Mouse (Mus musculus) hematopoietic stem cell, adult 5-6 weeks (primary cell): ENCODE measurements around the gene Sys1. TPM values are rescaled to one million over a fixed set of nuclear protein-coding genes. Genes with fewer than 3 reads are reported as not detected.

Source experiments
- ATAC-seq, 2 experiments: fragments of 125-278 bp in 1 of 2; replicated peaks in 1 of 2; 2 replicates each; pipeline ENCODE4 v1.8.0; 2016 to 2017; ENCODE audit warnings: inconsistent platforms in 2 of 2, mild to moderate bottlenecking in 2 of 2, moderate number of reproducible peaks in 2 of 2, low read depth in 1 of 2, moderate TSS enrichment in 1 of 2; ENCODE audit not compliant: low FRiP score in 2 of 2, poor library complexity in 2 of 2, severe bottlenecking in 2 of 2, insufficient read depth in 1 of 2, low TSS enrichment in 1 of 2
- total RNA-seq: library from RNA; stranded (forward); fragments of 172-1452, 232-1000 nt; gene quantifications from 2 replicates; pipeline ENCODE4 v1.2.3, GENCODE M21; 2017

Gene Sys1
- total RNA-seq, 1 experiment from 2014 or later: 17.0 TPM

DNA sequence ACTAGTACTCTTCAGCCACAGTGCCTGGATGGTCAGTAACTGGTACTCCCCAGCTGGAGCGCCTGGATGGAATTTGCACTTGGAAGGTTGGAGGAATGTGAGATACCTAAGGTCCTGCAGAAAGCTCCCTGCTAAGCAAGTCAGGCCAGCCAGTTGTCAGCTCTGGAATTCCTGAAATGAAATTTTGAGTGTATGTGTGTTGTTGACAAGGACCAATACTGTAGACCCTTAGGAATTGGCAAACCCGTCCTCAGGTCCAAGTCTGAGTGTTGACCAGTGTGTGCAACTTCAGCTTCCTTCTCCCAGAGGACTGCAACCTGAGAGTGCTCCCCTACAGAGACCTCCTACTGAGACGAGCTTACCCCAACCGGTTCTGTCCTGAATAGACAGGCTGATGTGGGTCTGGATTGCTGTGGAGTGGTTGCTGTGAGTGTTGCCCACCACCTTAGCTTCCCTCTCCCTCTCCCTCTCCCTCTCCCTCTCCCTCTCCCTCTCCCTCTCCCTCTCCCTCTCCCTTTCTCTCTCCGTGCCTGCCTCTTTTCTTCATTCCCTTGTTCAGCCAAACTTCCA, 53.9 kb downstream of the Sys1 start:
- no peak for ATAC-seq

DNA sequence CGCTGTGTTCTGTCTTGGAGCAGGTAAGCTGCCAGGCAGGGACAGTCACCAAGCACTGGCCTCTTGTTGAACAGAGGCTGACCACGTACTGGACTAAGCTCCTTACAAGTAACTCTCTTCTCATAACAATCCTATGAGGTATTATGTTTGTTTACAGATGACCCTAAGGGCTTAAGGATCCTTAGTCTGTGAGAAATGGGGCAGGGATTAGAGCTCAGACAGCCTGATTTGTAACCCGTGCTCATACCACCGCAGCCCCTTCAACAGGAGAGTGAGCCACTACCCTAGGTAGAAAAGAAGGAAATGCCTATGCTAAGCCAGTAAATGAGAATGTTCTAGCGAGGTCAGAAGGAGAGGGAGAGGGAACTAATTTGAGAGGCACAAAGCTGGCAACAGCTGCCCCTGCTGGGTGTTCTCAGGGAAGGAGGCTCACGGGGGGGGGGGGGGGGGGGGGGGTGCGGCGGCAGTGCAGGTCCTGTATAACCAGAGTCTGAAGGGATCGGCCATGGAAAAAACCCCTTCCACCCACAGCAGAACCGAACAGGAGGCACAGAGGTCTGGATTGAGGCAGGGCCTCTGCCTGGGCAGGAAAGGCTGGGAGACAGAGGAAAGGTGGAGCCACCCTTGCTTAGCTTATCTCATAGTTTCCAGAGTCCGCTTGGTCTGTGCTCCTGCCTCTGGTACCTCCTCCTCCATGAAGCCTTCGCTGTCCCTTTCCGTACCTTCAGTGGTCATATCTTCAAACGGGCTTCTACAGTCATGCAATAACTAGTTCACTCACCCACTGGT, 55.6 kb downstream of the Sys1 start:
- ATAC-seq: no peak

DNA sequence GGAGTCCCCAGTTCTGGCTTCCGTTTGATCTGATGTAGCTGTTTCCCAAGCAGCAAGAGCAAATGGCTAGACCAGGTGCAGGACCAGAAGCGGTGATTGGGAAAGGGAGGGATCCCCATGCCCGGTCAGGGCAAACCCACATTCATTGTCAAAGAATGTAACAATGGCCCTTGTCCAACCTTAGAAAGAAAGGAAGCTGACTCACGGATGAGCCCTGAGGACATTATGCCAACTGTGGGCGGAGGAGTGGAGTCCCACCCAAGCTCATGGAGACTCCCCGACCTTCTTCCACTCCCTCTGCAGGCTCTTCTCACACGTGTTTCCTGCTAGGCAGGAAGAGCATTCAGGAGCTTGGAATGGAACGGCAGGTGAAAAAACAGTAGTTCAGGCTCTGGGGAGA, 56.6 kb downstream of the Sys1 start:
- no peak for ATAC-seq

DNA sequence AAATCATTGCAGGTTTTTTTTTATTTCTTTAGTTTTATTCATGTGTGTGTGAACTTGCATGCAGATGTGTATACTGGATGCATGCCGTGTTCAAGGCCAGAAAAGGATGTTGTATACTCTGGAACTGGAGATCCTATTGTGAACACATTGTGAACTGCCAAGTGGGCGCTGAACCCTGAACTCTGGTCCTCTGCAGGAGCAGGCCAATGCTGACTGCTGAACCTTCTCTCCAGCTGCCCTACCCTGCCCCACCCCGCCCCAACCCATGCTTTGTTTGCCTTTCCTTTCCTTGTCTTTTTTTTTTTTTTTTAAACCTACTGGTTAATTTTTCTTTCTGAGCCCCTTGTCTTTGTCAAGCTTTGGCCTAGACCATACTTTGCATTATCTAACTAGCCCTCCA, 58.2 kb downstream of the Sys1 start:
- ATAC-seq: no peak

DNA sequence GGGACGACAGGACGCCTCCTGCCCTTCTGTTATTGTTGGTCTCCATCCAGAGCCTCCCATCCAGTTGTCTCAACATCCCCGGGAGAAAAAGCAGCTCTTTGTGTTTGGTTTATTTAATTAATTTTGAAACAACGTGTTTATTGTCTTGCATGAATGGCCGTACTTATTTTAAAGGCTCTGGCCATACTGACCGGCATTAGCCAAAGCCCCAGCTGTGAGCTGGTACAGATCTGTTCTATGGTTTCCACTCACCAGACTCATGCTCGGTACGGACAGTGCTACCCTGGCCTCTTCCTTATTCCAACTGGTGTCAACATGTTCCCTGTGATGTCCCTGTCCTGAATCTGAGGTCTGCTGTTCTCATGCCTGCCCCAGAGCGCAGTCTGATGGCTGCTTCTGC, 59.1 kb downstream of the Sys1 start:
- no peak for ATAC-seq

DNA sequence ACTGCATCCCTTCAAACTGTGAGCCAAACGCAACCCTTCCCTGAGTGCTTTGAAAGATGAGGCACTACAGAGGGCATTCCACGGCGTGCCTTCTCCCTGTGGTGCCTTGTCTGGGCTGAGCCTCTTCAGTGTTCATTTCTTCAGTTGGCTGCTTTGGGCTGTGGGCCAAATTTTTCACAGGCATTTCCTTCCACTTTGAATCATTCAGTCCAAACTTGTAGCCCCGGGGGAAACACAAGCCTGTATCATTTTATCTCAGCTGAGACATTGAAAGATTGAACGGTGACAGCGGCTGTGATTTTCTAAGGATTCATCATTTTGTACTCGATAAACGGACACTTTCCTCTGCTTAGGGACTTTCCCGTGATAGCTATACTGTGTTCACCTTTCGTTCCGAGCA, 59.8 kb downstream of the Sys1 start:
- no peak for ATAC-seq

DNA sequence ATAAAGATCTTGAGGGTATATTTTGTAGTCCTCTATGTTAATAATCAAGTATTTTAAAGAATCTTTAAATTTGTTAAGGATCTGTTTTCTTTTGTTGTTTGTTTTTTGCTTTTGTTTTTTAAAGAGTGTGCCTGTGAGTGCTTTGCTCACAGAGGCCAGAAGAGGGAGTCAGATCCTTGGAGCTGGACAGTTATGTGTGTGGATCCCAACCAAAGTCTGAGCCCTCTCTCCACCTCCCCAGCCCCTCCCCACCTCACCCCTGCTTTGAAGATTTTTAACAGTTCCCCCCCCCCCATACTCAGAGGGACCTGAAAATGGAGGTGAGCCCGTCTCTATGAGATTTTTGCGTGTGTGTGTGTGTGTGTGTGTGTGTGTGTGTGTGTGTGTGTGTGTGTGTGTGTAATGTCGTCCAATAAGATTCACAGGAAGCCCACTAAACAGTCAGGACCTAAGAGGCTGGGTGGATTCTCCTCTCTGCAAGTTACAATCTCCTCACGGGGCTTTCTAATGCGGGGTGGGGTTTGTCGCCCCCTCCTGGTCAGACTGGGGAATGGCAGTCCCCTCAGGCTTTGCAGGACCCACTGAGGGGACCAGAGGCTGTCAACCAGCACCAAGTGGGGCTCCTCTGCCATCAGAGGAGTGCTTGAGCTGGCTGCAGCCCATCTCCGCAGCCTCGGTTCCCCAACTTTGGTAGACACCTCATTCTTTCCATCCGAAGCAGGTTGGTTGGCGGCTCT, 60.9 kb downstream of the Sys1 start:
- ATAC-seq: 0 out of 4 replicates have a peak, but pooled peaks of 1 of the 2 experiments have one; percentile 39

DNA sequence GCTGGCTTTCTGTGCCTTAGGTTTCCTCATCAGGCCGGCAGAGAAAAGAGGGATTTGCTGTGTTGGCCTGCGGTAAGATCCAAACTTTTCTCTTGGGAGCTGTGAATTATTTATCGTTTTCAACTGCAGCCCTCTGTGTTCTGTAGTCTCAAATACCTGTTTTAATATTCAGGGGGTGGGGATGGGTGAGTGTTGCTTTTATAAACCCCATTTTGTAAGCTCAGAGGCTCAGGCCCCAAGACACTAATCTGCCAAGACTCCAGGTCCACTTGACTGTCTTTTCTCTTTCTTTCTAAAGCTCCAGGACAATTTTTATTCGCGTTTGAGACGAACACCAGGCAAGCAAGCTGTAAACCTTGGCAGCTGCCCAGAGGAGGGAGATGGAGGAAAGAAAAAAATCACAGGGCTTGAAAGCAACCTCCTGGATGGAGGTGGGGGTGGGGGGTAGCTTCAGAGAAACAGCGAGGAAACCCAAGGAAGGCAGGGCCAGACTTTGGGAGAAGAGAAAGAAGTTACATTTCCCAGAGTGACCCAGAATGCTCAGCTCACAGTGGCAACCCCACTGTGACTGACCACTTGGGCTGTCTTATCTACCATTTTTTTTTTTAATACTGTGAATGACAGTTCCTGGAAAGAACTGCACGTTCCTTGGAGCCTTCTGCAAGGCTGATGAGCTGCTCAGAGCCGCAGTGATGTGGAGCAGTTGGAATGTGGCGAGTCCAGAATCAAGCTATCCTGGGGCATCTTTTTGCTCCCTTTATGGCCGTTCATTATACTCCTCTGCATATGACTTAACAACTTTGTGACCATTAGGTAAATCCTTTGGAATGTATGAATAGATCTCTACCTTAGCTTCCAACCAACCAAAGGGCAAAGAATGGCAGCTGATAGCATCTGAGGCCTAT, 61.8 kb downstream of the Sys1 start:
- no peak for ATAC-seq

DNA sequence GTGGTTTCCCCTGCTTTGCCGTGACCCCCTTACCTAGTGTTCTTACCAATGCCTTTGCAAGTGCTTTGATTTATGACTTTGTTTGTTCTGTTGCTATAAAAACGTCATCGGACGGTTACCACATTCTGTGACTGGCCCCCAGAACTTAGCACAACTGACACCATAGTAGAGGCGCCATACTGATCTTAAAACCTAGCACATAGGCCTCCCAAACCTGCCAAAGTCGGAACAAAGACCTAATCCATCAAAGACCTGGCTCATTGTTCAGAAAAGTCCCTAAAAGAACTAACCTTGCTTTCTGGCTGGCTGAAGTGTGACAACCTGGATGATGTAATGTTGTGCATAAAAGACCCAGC, 62.4 kb downstream of the Sys1 start:
- no peak for ATAC-seq

DNA sequence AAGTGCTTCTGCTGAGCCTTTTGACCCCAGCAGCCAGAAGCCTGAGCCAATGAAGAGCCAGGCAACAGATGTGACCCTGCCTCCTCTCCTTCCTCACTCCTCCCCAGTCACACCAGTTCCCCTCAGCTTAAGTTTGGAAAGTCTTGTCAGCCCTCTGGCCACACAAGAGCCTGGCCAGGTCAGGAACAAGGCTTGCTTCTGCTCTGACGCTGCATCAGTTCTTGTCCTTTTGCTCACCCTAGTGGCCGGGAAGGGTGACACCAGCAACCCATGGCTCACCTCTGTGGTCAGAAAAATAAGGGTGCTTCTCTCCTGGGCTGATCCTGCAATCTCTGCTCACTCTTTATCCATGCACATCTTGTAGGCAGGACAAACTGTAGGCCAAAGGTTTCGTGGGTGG, 64.0 kb downstream of the Sys1 start:
- ATAC-seq: peak; percentile 64 to 74

DNA sequence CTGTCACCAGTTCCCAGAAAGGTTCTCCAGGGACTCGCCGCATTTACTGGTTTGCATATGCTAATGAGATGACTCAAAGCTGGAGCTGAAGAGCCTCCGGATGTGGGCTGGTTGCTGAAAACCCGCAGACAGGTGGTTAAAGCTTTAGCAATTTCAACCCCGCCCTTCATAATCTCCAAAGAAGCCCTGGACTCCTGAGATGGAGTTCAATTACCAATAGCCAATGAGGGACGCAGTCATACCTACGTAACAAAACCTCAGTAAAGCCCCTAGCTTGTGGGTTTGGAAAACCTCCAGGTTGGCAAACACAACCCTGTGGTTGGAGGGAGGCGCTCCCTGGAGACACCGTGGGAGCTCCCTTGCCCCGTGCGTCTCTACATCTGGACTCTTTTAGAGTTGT, 65.1 kb downstream of the Sys1 start:
- peak; percentile 86 to 89 for ATAC-seq

DNA sequence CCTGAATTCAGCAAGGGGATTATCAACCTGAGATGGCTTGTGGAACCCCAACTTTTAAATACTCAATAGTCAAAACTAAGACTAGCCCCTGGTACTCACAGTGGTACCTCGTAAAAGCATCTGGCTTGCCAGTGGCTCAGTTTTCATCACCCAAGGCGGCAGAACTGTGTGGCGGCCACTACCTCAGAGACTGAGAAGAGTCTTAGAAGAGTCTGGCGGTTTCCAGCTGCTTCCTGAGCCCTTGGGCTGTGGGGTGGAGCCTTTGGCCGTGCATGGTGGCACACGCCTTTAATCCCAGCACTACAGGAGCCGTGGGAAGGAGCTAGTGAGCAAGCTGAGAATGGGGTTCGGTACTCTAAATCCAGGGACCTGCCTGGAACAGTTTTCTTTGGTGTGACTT, 65.5 kb downstream of the Sys1 start:
- ATAC-seq: peak; percentile 23 to 36; a peak in 3 of 4 replicates

DNA sequence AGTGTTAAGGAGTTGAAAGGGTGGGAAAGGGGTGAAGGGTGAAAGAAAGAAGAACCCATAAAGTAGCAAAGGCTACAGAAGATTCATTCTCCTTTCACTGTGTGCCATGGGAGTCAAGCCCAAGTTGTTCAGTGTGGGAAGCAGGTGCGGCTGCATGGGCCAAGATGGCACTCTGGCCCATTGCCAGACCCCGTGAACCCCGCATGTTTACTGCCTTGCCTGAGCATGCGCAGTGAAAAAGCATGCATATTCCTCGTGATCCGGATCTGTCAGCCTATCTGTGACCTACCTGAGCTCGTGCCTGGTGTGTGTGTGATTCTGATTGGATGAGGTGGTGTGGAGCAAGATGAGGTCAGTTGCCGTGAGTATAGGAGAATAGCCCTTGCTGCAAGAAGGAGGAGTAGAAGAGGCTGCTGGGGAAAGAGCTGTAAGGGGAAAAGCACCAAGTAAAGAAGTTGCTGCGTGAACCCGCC, 66.6 kb downstream of the Sys1 start:
- no peak for ATAC-seq

DNA sequence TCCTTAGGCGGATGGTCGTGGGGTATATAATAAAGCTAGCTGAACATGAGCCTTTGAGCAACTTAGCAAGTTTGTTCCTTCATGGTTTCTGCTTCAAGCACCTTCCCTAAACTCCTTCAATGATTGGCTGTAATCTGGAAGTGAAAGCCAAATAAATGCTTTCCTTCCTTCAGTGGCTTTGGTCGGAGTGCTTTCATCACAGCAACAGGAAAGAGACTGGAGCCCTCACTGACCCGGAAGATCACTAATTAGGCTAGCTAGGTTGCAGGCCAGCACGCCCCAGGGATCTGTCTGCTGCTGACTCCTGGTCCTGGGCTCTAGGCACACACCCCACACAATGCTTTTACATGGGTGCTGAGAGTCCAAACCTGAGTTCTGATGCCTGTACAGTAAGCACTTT, 71.8 kb downstream of the Sys1 start:
- no peak for ATAC-seq
